Mouse (Mus musculus) CH12.LX (cell line): Measurements from ENCODE around the gene Gm21976. TPM values are rescaled to one million over a fixed set of nuclear protein-coding genes. Genes with fewer than 3 reads are reported as not detected.

Source experiments
- DNase-seq: peaks from one replicate; pipeline ENCODE4 v3.0.0-alpha.2; 2013; ENCODE audit errors: extremely low read depth
- H3K27ac ChIP-seq: 2 replicates; pipeline ENCODE4 v1.5.1; 2012; ENCODE audit warnings: low read depth, mild to moderate bottlenecking, control low read depth, moderate library complexity; ENCODE audit not compliant: insufficient read depth
- H3K27me3 ChIP-seq: replicated peaks from 2 replicates; pipeline ENCODE3; 2012; ENCODE audit warnings: inconsistent platforms
- H3K36me3 ChIP-seq, 2 experiments: replicated peaks in 1 of 2; 2 replicates each; pipeline versions ENCODE3 to v1.6.1; 2012; ENCODE audit warnings: inconsistent platforms in 1 of 2, low read length in 1 of 2, mild to moderate bottlenecking in 1 of 2, mixed read lengths in 1 of 2, moderate library complexity in 1 of 2; ENCODE audit not compliant: control insufficient read depth in 1 of 2, insufficient read depth in 1 of 2
- H3K4me1 ChIP-seq, 2 experiments: 2 replicates each; pipeline ENCODE4 v1.6.1; 2012; ENCODE audit warnings: inconsistent platforms in 1 of 2, moderate library complexity in 1 of 2; ENCODE audit not compliant: insufficient read depth in 2 of 2, control insufficient read depth in 1 of 2
- H3K4me2 ChIP-seq: 2 replicates; pipeline ENCODE4 v1.6.1; 2012; ENCODE audit warnings: low read depth, mild to moderate bottlenecking, control low read depth; ENCODE audit not compliant: poor library complexity, insufficient read depth, severe bottlenecking
- H3K4me3 ChIP-seq, 3 experiments: fragments of 150-350 bp in 1 of 3; sonication (generic) in 1 of 3; replicated peaks in 1 of 3; 2 replicates each; pipeline versions ENCODE3 to v1.5.1; 2011 to 2012; ENCODE audit warnings: low read depth in 2 of 3, low read length in 2 of 3, mild to moderate bottlenecking in 2 of 3, moderate library complexity in 2 of 3, control low read depth in 1 of 3, improper control_type of control experiment in 1 of 3, inconsistent platforms in 1 of 3, mixed read lengths in 1 of 3; ENCODE audit not compliant: poor library complexity in 1 of 3
- H3K79me2 ChIP-seq: replicated peaks from 2 replicates; pipeline ENCODE4 v1.6.1; 2012; ENCODE audit warnings: mild to moderate bottlenecking, moderate library complexity; ENCODE audit not compliant: control insufficient read depth, poor library complexity, insufficient read depth, severe bottlenecking; ENCODE audit errors: extremely low read depth
- H3K9ac ChIP-seq: 2 replicates; pipeline ENCODE4 v1.6.1; 2012; ENCODE audit warnings: low read depth, mild to moderate bottlenecking, control low read depth, moderate library complexity; ENCODE audit not compliant: insufficient read depth
- H3K9me3 ChIP-seq: replicated peaks from 2 replicates; pipeline ENCODE3; 2012; ENCODE audit warnings: low read length, inconsistent platforms, mixed read lengths
- CHD1 ChIP-seq: IDR thresholded peaks from 2 replicates; pipeline ENCODE4 v1.6.1; 2012; ENCODE audit warnings: low read depth, low read length, improper control_type of control experiment, inconsistent platforms
- E2F4 ChIP-seq: IDR thresholded peaks from 2 replicates; pipeline ENCODE4 v1.6.1; 2011; ENCODE audit warnings: low read depth, low read length, improper control_type of control experiment; ENCODE audit not compliant: insufficient replicate concordance
- EP300 ChIP-seq: IDR thresholded peaks from 2 replicates; pipeline ENCODE4 v1.6.1; 2011; ENCODE audit warnings: low read length, improper control_type of control experiment
- ETS1 ChIP-seq: conservative IDR thresholded peaks from 2 replicates; pipeline ENCODE4 v1.6.1; 2012; ENCODE audit warnings: low read depth, mild to moderate bottlenecking, inconsistent platforms, low read length, improper control_type of control experiment, moderate library complexity
- HCFC1 ChIP-seq: IDR thresholded peaks from 2 replicates; pipeline ENCODE4 v1.6.1; 2012; ENCODE audit warnings: low read depth, mild to moderate bottlenecking, inconsistent platforms, low read length, improper control_type of control experiment
- IRF4 ChIP-seq: IDR thresholded peaks from 2 replicates; pipeline ENCODE4 v1.6.1; 2014; ENCODE audit warnings: low read depth, mild to moderate bottlenecking, inconsistent platforms, low read length, improper control_type of control experiment
- JUN ChIP-seq: IDR thresholded peaks from 2 replicates; pipeline ENCODE4 v1.6.1; 2011; ENCODE audit warnings: low read depth, mild to moderate bottlenecking, low read length, improper control_type of control experiment, moderate library complexity; ENCODE audit not compliant: insufficient read depth
- MAZ ChIP-seq: IDR thresholded peaks from 2 replicates; pipeline ENCODE4 v1.6.1; 2012; ENCODE audit warnings: low read depth, mild to moderate bottlenecking, inconsistent platforms, low read length, improper control_type of control experiment, moderate library complexity
- MEF2A ChIP-seq: IDR thresholded peaks from 2 replicates; pipeline ENCODE4 v1.6.1; 2014; ENCODE audit warnings: low read depth, mild to moderate bottlenecking, inconsistent platforms, low read length, improper control_type of control experiment, borderline replicate concordance
- MYC ChIP-seq: IDR thresholded peaks from 2 replicates; pipeline ENCODE4 v1.6.1; 2011; ENCODE audit warnings: low read depth, mild to moderate bottlenecking, improper control_type of control experiment, low read length
- NELFE ChIP-seq: IDR thresholded peaks from 2 replicates; pipeline ENCODE4 v1.6.1; 2011; ENCODE audit warnings: low read depth, low read length, improper control_type of control experiment
- NRF1 ChIP-seq: IDR thresholded peaks from 2 replicates; pipeline ENCODE4 v1.6.1; 2014; ENCODE audit warnings: low read depth, mild to moderate bottlenecking, inconsistent platforms, low read length, improper control_type of control experiment, moderate library complexity
- SIN3A ChIP-seq: IDR thresholded peaks from 2 replicates; pipeline ENCODE4 v1.6.1; 2012; ENCODE audit warnings: low read length, improper control_type of control experiment, inconsistent platforms
- TBP ChIP-seq: conservative IDR thresholded peaks from 2 replicates; pipeline ENCODE4 v1.6.1; 2011; ENCODE audit warnings: low read depth, low read length, improper control_type of control experiment
- TCF12 ChIP-seq: IDR thresholded peaks from 2 replicates; pipeline ENCODE4 v1.6.1; 2014; ENCODE audit warnings: low read depth, mild to moderate bottlenecking, inconsistent platforms, low read length, improper control_type of control experiment
- ZKSCAN1 ChIP-seq: IDR thresholded peaks from 2 replicates; pipeline ENCODE4 v1.6.1; 2012; ENCODE audit warnings: low read depth, inconsistent platforms, low read length, improper control_type of control experiment, borderline replicate concordance
- ZMIZ1 ChIP-seq: IDR thresholded peaks from 2 replicates; pipeline ENCODE4 v1.6.1; 2012; ENCODE audit warnings: low read depth, mild to moderate bottlenecking, inconsistent platforms, low read length, improper control_type of control experiment
- dilution Hi-C: fragments of 300-500 bp; cut with MboI; formaldehyde crosslinking; loops from 2 replicates; pipeline ENCODE4 v1.14.3; 2020; ENCODE audit warnings: low sequenced_read_pairs; ENCODE audit not compliant: extremely low pct_unique_long_range_greater_than_20kb, extremely low pct_ligation_motif_present
- in situ Hi-C: fragments of 300-500 bp; cut with MboI; formaldehyde crosslinking; loops from 3 replicates; pipeline ENCODE4 v1.14.3; 2019; ENCODE audit warnings: low sequenced_read_pairs, low pct_ligation_motif_present, low pct_unique_long_range_greater_than_20kb, mixed read lengths
- polyA plus RNA-seq: library from polyadenylated mRNA; unstranded; fragments of >175 nt; gene quantifications from 2 replicates; pipeline ENCODE4 v1.2.1, GENCODE M21; 2012; ENCODE audit warnings: low read depth; ENCODE audit not compliant: insufficient read length
- total RNA-seq, 2 experiments: library from RNA; depleted of rRNA; stranded (reverse); fragments of 300-350 nt in 1 of 2; fragments of >200 nt in 1 of 2; gene quantifications; 2 replicates each; pipeline ENCODE4 v1.2.3; 2012 to 2014

The Gm21976 gene
- total and polyA plus RNA-seq, 3 experiments: not detected

DNA sequence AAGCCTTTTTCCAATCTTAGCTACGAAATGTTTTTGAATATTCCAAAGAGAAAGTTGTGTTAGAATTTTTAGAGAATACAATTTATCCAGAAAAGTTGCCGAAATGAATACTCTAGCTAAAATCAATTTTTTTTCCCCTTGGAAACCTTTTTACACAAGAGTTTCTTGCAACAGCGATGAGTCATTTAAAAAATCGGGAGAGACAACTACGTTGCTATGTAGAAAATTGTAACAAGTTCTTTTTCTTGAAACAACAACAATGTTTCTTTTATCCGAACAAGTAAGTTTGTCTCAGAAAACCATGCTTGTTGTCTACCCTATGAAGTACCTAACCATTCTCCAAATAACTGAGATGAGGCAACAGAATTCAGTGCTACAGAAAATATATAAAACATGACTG, 38.2 kb downstream of the Gm21976 start:
- dilution Hi-C loops (no loop called here), in situ Hi-C loops (no loop called here)
- Histone ChIP-seq H3K27me3 (no peaks in the 10 kb centered on the region), H3K36me3 (peaks cover 12 to 29% of the 10 kb centered on the region in 2 experiments), H3K9me3 (no peaks in the 10 kb centered on the region), H3K27ac (no peak overlapping the region), H3K4me2 (no peak overlapping the region; the same call in 1 of the 2 replicates), H3K79me2 (peaks cover 39% of the 10 kb centered on the region), H3K4me3 (peak overlapping the region in 1 of 3 experiments; percentile 94), H3K9ac (peak overlapping the region; percentile 100; the same call in 1 of the 2 replicates), H3K4me1 (peaks cover 0 to 10% of the 10 kb centered on the region in 2 experiments; a peak in 2 of 4 replicates)
- DNase-seq: no peak
- TF ChIP-seq TBP (no peak), HCFC1 (no peak), ZMIZ1 (no peak)

DNA sequence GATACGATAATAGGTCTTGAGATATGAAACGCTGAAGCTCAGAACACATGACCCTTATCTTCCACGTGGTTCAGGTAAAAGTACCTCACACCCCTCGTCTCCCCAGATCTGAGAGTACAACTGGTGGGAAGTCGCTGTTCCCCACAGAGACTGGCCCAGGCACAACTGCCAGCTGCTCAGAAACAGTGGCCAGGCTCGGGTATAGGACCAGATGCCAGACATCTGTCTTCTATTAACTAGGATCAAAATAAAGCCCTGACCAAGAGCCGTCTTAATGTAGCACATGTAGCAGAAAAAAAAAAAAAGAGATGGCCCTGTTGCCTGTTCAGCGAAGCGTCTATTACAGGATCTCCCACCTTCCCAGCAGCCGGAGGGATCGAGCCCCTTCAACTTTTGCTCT, 45.3 kb downstream of the Gm21976 start:
- H3K9me3 ChIP-seq: no peaks in the 10 kb centered on the region
- TF ChIP-seq E2F4 (no peak), JUN (no peak), TCF12 (no peak), SIN3A (no peak), NRF1 (no peak), MYC (no peak), EP300 (no peak), ZKSCAN1 (no peak), NELFE (no peak), HCFC1 (no peak), MAZ (no peak), IRF4 (no peak), CHD1 (no peak), ETS1 (no peak), MEF2A (no peak)
- no peak overlapping the region for H3K9ac ChIP-seq
- no peak overlapping the region for H3K27ac ChIP-seq
- dilution Hi-C loops (no loop called here), in situ Hi-C loops (no loop called here)
- DNase-seq: no peak
- H3K4me3 ChIP-seq: no peak overlapping the region
- H3K4me2 ChIP-seq: no peak overlapping the region
- no peaks in the 10 kb centered on the region for H3K79me2 ChIP-seq
- no peaks in the 10 kb centered on the region for H3K27me3 ChIP-seq
- H3K36me3 ChIP-seq: peaks cover 3 to 11% of the 10 kb centered on the region in 2 experiments
- peaks cover 0 to 7% of the 10 kb centered on the region in 2 experiments; a peak in 1 of 4 replicates for H3K4me1 ChIP-seq
